Mouse (Mus musculus) heart, postnatal 25 days (tissue): ENCODE data around the gene Gm28035. TPM values are rescaled to one million over a fixed set of nuclear protein-coding genes. Genes with fewer than 3 reads are reported as not detected.

Source experiments
- DNase-seq: peaks from one replicate; pipeline ENCODE4 v3.0.0; 2022; ENCODE audit warnings: low spot score
- intact Hi-C: fragments of 180-260 bp; cut with DNase I; formaldehyde crosslinking; loops from one replicate; pipeline ENCODE4 v1.15.1; 2025
- total RNA-seq, 2 experiments: library from RNA; stranded (reverse); gene quantifications; 2 replicates each; pipeline ENCODE4 v1.2.3; 2021

Gm28035 gene
- total RNA-seq, 2 experiments from 2014 or later = 3.7 to 4.4 TPM

DNA sequence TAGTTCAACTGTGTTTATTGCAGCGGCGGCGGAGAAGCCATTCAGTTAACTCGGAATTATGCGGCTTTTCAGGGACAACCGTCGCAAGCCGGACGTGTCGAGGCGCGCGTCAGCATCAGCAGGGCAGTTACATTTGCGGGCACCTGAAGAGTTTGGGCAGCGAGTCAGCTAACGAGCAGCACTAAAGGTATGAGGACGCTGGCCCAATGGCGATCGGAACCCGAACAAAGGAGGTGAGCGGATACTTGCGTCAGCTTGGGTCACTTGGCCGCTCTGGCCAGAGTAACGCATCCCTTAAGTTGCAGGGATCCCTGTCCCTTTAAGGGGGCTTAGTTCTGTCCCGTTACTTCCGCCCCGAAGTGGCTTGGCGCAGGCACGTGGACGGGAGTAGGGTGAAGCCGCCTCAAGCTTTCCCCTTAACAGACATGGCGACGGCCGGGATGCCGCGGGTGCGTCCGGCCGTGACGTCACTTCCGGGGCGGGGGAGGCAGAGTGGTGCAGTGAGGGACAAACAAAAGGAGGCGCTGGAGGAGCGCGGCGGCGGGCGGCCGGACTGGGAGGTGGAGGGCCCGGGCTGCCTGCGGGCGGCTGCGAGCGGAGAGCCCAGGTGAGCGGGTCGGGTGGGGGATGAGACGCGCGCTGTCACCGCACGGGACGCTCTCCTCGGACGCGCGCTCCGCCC, 3.0 kb upstream of the Gm28035 start, which contains the start of gene Lrrc8a:
Gene Lrrc8a, plus strand, starts transcription at position 517 of the 682 bp plus-strand sequence.
- intact Hi-C loops = loop anchor here (1.0 to 2.0 kb wide), 3 partner anchors 32 to 59 kb away; partner anchors contain the start of genes Kyat1 and Spout1
- peak; percentile 100 for DNase-seq

DNA sequence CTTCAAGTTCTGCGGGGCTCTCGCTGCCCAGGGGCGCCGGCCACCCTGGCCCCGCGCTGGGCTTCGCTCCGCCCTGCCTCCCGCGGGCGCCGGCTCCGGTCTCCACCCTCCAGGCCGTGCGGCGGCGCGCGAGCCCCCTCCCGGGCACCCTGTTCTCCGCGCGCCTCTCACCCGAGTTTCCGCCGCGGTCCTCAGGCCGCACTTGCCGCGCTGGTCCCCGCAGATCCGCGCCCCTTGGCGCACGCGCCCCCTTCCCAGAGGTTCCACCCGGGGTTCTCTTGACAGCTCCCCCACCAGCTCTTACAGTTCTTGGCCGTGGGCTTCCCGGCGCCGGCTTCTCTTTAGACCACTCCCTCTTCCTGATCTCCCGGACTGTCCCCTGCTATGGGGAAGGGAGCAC, 2.5 kb upstream of the Gm28035 start:
- intact Hi-C loops = loop anchor here (1.0 to 2.0 kb wide), 3 partner anchors 32 to 59 kb away; partner anchors contain the start of genes Kyat1 and Spout1
- DNase-seq = no peak

DNA sequence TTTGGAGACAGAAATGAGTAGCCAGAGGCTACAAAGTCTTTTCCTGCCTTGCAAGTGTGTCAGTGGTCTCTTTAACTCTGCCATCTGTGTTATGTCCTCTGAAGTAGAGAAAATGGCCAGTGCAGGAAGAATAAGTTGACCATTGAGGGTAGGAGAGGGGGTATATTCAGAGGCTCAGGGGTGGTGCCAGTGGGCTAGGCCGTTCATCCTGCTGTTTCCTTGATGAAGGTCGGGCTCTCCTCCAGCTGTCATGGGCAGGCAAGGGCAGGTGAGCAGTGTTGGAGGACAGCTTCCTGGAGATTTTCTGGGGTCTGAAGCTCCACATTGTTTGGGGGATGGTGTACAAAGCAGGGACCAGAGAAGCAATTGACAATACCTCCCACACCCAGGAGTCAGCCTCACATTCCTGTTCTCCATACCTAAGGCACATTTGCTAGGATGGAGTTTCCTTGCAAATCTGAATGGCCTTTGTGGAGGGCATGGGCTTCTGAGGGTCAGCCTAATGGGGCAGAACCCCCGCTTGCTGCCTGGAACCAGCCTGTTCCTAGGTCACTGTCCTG, 1.4 kb upstream of the Gm28035 start:
- no peak for DNase-seq
- intact Hi-C loops = no loop called here

DNA sequence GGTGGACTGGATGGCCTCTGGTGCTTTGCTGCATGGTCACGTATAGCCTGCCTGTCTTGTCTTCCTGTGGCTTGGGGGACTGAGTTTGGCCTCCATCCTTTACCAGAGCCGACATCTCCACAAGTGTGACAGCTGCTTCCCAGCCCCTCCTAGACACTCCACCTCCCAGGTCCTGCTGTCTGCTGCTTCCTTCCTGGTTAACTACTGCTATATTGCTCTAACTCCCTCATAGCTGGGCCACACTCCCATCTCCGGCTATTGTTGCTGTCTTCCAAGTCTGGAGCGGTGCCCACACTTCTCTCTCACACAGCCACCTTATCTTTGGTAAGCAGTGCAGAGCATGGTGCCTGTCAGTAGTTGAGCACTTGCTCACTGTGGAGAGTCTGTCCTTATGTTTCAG, 590 bp upstream of the Gm28035 start:
- intact Hi-C loops = no loop called here
- DNase-seq = peak; percentile 71

DNA sequence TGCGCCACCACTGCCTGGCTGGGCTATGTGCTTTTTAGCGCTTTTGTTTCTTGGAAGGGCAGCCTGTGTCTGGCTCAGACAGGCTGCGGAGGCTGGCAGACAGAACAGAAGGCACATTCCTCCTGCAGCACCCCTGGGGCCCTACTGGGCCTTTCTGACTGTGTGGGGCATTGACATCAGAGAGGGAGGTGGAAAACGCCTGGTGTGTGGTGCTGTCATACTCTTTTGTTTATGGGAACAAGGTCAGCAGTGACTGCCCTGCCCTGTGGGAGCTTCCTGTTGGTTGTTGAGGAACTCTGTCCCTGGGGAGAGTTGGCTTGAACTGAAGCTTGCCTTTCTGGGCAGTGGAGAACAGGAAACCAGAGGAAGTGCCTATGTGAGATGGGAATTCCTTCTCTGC, 2.1 kb downstream of the Gm28035 start:
- intact Hi-C loops = loop anchor here (1.0 kb wide), 1 partner anchor 21 kb away; no protein-coding TSS in a partner anchor
- peak; percentile 83 for DNase-seq

DNA sequence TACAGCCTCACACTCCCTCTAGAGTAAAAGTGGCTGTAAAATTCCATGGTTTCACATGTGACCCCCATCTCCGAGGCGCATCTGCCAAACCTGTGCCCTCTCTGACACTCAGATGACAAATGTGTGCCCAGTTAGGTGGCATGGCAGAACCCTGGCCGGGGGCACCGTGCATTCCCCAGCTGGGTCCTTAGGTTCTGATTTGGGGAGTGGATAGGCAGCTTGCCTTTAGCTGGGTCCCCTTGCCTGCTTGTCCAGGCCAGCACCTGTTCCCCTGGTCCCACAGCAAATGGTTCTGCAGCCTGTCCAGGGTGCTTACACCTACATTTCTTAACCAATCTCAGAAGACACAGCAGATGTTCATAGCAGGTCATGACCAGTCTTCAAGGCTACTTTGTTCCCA, 3.0 kb downstream of the Gm28035 start:
- DNase-seq = no peak
- intact Hi-C loops = no loop called here

DNA sequence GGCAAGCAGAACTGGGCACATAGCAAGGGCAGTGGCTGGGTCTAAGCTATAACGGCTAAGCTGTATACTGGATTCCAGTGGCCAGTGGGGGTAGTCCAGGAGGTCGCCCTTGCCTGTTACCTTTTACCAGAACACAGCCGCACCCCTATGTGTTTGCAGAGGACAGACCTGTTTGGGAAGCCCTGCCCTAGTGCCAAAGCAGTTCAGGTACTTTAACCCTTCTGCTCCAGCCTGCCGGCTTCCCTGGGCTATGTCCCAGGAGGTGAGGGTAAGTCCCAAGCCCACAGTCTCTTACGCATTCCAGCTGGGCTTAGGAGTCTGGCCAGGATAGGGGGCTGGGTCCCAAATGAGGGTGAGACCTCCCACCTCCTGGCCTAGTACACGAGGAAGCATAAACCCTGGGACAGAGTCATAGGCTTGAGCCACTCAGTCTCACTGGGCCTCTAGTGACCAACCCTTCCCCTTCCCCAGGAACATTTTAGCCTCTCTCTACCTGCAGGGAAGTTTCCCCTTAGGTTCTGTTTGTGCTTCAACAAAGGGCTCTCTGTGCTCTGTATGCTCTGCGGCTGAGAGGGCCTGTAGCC, 4.3 kb downstream of the Gm28035 start:
- intact Hi-C loops = loop anchor here (2.0 kb wide), 1 partner anchor 14 kb away; no protein-coding TSS in a partner anchor
- DNase-seq = no peak

DNA sequence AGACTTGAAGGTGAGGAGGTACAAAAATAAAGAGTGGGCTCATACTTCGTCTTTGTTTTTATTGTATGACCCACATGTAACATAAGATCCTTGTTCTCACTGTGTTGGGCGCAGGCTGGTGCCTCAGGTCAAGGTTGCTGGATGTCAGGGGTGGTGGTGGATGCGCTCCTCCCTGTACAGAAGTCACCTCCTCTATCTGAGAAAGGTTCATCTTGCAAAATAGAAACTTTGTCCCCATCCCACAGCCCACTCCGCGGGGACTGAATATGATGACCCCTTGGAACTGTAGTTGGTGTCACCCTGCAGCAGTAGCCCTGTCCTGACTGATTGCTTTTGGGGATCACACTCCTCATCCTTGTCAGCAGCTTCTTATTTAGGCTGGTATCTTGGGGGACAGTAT, 6.7 kb downstream of the Gm28035 start:
- intact Hi-C loops = no loop called here
- no peak for DNase-seq

DNA sequence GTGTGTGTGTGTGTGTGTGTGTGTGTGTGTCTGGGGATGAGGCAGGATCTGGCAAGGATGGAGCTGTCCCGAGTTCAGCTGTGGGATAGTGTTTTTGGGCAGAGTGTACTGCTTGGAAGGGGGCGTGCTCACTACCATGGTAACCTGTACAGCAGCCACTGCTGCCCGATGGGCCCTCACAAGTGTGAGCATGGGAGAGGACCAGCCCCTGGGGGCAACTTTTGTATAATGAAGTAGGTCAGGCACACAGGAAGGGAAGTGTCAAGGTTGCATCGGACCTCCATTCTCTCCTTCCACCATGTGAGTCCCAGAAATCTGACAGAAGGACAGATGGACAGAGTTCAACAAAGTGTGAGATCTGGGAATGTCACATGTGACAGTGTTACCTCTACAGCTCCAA, 7.3 kb downstream of the Gm28035 start:
- no peak for DNase-seq
- intact Hi-C loops = no loop called here

DNA sequence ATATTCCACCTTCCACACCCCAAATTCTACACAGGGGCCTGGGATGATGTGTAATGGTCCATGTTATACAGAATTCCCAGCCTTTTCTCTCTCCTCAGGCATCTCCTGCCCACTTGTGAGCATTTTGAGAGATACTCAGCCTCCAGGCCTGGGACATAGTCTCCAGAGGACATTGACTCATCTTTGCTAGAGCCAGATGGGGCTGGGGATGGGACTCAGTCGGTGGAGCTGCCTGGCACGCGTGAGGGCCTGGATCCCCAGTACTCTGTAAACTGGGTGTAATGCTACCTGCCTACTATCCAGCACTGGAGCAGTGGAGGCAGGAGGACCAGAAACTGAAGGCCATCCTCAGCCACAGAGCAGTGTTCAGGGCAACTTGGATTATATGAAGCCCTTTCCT, 8.8 kb downstream of the Gm28035 start:
- DNase-seq = no peak
- intact Hi-C loops = no loop called here

DNA sequence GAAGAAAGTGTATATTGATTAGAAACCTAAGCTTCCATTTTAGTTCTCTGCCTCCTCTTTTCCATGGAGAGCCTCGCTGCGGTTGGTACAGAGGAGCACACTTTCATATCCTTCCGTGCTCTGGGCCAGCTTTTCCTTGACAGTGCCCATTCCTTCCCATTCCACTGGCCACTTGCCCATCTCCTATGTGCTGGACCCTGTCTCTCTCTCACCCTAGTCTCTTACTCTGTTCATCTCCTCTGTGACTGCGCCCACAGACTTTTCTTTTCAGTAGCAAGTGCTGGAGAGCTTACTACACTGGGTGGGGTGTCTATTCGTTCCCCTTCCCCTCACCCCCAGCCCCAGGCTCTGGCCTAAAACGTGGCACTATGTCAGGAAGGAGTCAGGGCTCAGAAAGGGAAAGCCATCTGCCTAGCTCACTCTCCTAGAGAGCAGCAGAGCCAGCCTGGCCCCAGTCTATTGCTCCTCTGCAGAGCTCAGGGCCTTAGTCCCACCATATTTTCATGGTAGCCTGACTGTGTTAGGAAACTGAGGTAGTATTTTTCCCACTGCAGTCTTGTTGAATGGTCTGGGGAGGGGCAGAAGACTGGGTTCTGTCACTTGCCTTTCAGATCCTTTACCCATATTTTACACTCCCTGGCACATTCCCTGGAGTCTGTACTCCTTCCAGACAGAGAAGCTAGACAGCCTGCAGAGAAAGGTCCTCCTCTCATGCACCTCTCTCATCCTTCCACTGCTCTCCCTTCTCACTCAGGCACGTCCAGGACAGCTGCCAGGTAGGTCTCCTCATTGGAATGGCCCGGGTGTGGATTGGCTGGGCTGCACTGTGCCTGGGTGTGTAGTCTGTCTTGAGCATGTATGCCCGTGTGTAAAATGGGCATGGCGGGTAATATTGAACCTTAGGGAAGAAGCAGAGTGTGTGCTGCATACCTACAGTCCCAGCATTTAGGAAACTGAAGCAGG, 10.1 kb downstream of the Gm28035 start:
- intact Hi-C loops = no loop called here
- DNase-seq = no peak

DNA sequence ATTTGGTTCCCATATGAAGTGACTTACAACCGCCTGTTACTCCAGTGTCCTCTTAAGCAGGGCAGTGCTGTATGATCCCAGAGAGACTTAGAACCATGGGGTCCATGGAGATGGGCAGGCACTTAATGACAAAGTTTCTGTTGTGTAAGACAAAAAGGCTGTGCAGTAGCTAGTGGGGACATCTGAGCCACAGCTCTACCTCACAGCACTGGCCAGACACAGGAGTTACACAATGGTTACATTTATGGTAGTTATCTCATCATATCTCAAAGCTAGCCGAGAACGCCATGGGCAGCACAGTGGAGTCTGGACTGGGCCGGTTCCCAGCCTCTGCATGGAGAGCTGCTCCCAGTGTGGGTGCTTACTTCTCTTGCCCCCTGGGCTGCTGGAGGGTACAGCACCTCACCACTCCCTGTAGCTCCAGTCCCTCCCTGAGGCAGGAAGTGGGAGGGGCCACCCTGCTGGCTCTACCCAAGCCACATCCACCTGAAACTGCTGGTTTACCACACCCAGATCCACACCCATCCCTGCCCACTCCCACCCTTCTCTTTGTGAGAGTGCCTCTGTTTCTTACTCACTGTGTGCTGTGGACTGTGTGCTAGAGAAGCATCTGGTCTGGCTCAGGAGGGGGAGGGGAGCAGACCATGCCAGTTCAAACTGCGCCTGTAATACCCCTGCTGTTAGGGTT, 11.2 kb downstream of the Gm28035 start:
- no peak for DNase-seq

DNA sequence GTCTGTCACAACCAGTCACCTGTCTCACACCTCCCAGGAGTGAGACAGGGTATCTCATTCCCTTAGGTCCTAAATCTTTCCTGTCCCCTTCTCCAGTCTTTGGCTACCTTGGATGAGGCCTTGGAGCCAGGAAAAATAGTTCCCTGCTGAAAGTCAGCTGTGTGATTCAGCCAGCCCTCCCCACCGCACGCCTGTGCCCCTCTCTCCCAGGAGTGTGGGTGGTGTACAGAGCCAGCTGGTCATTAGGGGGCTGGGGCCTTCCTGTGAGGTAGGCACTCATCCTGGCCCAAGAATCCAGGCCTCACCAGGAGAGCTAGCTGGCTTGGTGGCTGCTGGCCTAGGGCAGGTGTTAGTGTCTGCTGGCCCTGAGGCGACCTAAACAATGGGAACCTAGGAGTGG, 12.2 kb downstream of the Gm28035 start:
- intact Hi-C loops = no loop called here
- no peak for DNase-seq

More for the DNA sequence above, 11.2 kb downstream of the Gm28035 start:
- intact Hi-C loops = no loop called here

DNA sequence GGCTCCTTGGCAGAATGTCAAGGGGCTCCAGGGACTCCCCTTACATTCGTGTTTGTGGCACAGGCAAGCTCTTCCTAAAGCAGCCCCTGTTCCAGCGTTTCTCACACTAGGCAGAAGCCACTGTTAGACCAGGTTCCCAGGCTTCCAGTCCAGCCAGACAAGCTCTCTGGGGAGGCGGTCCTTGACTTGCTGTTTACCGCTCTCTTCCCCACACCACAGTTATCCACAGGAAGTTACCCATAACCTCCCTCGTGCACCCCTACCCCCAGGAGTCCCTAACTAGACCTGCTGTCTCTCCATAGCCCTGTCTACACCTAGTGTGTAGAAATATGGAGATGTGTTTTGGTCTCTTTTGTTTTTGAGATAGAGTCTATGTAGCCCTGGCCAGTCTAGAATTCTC, 13.4 kb downstream of the Gm28035 start:
- intact Hi-C loops = no loop called here
- no peak for DNase-seq

DNA sequence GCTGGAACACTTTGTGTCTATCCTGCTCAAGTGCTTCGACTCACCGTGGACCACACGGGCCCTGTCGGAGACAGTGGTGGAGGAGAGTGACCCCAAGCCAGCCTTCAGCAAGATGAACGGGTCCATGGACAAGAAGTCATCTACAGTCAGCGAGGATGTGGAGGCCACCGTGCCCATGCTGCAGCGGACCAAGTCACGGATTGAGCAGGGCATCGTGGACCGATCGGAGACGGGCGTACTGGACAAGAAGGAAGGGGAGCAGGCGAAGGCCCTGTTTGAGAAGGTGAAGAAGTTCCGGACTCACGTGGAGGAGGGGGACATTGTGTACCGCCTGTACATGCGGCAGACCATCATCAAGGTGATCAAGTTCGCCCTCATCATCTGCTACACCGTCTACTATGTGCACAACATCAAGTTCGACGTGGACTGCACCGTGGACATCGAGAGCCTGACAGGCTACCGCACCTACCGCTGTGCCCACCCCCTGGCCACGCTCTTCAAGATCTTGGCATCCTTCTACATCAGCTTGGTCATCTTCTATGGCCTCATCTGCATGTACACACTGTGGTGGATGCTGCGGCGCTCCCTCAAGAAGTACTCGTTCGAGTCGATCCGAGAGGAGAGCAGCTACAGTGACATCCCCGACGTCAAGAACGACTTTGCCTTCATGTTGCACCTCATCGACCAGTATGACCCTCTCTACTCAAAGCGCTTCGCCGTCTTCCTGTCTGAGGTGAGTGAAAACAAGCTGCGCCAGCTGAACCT, 15.4 kb downstream of the Gm28035 start:
- DNase-seq = no peak
- intact Hi-C loops = no loop called here

DNA sequence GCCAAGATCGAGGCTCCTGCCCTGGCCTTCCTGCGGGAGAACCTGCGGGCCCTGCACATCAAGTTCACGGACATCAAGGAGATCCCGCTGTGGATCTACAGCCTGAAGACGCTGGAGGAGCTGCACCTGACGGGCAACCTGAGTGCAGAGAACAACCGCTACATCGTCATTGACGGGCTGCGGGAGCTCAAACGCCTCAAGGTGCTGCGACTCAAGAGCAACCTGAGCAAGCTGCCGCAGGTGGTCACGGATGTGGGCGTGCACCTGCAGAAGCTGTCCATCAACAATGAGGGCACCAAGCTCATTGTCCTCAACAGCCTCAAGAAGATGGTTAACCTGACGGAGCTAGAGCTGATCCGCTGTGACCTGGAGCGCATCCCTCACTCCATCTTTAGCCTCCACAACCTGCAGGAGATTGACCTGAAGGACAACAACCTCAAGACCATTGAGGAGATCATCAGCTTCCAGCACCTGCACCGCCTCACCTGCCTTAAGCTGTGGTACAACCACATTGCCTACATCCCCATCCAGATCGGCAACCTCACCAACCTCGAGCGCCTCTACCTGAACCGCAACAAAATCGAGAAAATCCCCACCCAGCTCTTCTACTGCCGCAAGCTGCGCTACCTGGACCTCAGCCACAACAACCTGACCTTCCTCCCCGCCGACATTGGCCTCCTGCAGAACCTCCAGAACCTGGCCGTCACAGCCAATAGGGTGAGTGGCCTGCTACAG, 16.4 kb downstream of the Gm28035 start:
- intact Hi-C loops = no loop called here
- no peak for DNase-seq

DNA sequence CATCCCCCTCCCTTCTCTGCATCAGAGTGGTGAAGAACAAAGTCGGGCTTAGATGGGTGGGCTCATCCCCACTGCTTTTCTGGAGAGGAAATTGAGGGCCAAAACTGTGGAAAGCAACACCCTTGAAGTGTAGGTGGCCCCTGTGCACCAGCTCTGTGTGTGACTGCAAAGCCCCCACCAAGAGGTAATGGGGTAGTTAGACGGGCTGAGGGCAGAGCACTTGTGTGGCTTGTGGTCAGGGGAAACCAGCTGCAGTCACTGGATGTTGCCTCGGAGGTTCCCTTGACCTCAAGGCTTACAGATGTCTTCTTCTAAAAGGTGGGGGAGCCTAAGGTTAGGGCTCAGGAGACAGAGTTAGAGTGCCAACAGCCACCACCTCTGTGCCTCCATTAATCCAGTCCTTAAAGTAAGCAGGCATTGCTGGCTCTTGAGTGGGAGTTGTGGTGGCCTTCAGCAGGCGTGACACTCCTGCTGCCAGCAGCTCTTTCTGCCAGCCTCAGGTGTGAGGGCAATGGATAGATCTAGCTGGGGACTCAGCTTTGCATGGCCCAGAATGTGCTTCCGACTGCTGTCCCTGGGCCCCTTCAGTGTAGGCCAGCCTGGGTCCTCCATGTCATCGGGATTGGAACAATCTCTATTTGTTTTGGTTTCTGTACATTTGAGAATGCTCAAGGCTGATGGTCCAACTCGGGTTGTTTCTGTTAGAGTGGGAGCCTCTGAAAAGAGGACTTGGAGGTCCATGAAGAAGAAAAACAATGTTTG, 17.5 kb downstream of the Gm28035 start:
- no peak for DNase-seq
- intact Hi-C loops = loop anchor here (2.0 kb wide), 1 partner anchor 13 kb away; no protein-coding TSS in a partner anchor
